Mouse (Mus musculus) thymus, postnatal 14 days (tissue): ENCODE results near the gene Sacm1l.

Source experiments
- DNase-seq: peaks from one replicate; pipeline ENCODE4 v3.0.0; 2021

Sacm1l gene

GRCm38 (mm10) chr9:123589240-123589910, 59.8 kb downstream of the Sacm1l start:
- no peak for DNase-seq

GRCm38 (mm10) chr9:123595194-123595593, 65.6 kb downstream of the Sacm1l start:
- DNase-seq = no peak

- no peak for DNase-seq
Observed at GRCm38 (mm10) chr9:123596910-123597309, 67.4 kb downstream of the Sacm1l start.

GRCm38 (mm10) chr9:123597376-123597775, 67.8 kb downstream of the Sacm1l start:
- no peak for DNase-seq

- no peak for DNase-seq
Observed at GRCm38 (mm10) chr9:123601529-123601928, 72.0 kb downstream of the Sacm1l start.

GRCm38 (mm10) chr9:123620311-123621098, 90.9 kb downstream of the Sacm1l start:
- no peak for DNase-seq

- no peak for DNase-seq
Observed at GRCm38 (mm10) chr9:123624741-123625140, 95.2 kb downstream of the Sacm1l start.

GRCm38 (mm10) chr9:123625821-123626220, 96.3 kb downstream of the Sacm1l start:
- DNase-seq = no peak

- DNase-seq = no peak
Observed at GRCm38 (mm10) chr9:123631666-123632065, 102.1 kb downstream of the Sacm1l start.

- no peak for DNase-seq
Observed at GRCm38 (mm10) chr9:123632281-123632680, 102.7 kb downstream of the Sacm1l start, which contains the start of gene Slc6a20b. Gene Slc6a20b, minus strand, starts transcription at chr9:123632565.

GRCm38 (mm10) chr9:123632993-123633392, 103.4 kb downstream of the Sacm1l start:
- no peak for DNase-seq

- no peak for DNase-seq
Observed at GRCm38 (mm10) chr9:123636771-123637170, 107.2 kb downstream of the Sacm1l start.

GRCm38 (mm10) chr9:123638231-123638630, 108.7 kb downstream of the Sacm1l start:
- DNase-seq = no peak

- DNase-seq = peak; percentile 51
Observed at GRCm38 (mm10) chr9:123638668-123639089, 109.1 kb downstream of the Sacm1l start.

GRCm38 (mm10) chr9:123640106-123640505, 110.5 kb downstream of the Sacm1l start:
- no peak for DNase-seq
